Mouse (Mus musculus): ENCODE results near the gene Nol10. TPM values are rescaled to one million over a fixed set of nuclear protein-coding genes. Genes with fewer than 3 reads are reported as not detected.
"Not testable (repeated sequence)": the region's sequence is repeated elsewhere in the genome, so short reads cannot be mapped to it uniquely, and the experiment has no call there.

Nol10 gene
- total RNA-seq, 2 experiments from 2014 or later = 20.3 to 21.4 TPM

GRCm38 (mm10) chr12:17445251-17445650 is 97.0 kb downstream of the Nol10 start:
- intact Hi-C loops (cut with DNase I) = no loop called here
- no peak for DNase-seq (ENCODE audit: low spot score in 2 of 2)

- intact Hi-C loops (cut with DNase I) = no loop called here
These were observed 100.5 kb downstream of the Nol10 start for GRCm38 (mm10) chr12:17448781-17449180.

DNA sequence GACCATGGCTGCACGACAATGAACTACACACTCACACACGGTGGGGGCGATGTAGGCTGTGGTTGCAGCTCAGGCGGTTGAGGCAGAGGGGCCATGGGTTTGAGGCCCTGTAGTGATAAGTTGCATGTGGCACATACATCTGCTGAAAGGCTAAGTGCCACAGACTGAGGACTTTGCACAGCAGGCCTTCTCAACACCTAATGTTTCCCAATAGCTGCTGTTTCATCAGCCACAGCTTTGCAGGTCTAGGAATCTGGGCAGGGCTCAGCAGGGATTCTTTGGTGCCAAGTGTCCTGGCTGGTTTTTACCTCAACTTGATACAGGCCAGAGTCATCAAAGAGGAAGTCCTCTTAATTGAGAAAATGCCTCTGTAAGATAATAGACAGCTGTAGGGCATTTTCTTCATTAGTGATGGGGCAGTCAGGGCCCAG is 101.4 kb downstream of the Nol10 start:
- DNase-seq (ENCODE audit: low spot score in 2 of 2) = no peak
- intact Hi-C loops (cut with DNase I) = no loop called here

More at GRCm38 (mm10) chr12:17448781-17449180, 100.5 kb downstream of the Nol10 start:
- DNase-seq (ENCODE audit: low spot score in 2 of 2) = no peak

DNA sequence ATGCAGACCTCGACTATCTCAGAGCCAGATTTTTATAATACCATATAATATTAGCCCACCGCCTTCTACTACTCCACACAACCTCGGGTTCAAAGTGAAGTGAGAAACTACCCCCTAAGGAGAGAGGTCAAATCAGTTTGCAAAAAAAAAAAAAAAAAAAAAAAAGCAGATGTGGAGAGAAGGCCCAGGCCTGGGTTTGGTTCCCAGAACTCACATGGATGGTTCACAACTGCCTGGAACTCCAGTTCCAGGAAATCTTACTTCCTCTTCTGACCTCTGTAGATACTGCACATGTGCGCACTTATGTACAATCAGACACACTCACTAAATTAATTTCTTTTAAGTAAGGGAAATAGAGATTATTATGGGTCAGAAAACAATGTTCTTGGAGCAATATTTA is 102.2 kb downstream of the Nol10 start:
- DNase-seq (ENCODE audit: low spot score in 2 of 2) = no peak
- intact Hi-C loops (cut with DNase I) = no loop called here

GRCm38 (mm10) chr12:17450908-17451307 is 102.7 kb downstream of the Nol10 start:
- intact Hi-C loops (cut with DNase I) = no loop called here

GRCm38 (mm10) chr12:17452273-17452672 is 104.0 kb downstream of the Nol10 start:
- DNase-seq (ENCODE audit: low spot score in 2 of 2) = no peak
- intact Hi-C loops (cut with DNase I) = no loop called here

More at GRCm38 (mm10) chr12:17450908-17451307, 102.7 kb downstream of the Nol10 start:
- DNase-seq (ENCODE audit: low spot score in 2 of 2) = no peak

DNA sequence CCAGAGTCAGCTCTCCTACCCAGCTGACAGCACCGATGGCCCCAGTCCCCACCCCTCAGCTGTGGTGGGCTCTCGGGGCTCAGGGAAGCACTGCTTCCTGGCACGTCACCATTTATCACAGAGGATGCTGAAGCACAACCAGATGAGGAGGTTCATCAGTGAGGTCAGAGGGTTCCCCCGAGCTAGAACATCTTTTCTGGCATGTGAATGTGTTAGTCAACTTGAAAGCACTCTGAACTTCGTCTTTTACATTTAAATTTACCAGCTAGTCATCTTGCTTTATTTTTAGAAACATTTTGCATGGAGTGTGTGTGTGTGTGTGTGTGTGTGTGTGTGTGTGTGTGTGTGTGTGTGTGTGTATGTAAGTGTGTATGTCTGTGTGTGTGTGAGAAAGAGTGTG is 105.7 kb downstream of the Nol10 start:
- DNase-seq (ENCODE audit: low spot score in 2 of 2) = no peak
- intact Hi-C loops (cut with DNase I) = no loop called here

DNA sequence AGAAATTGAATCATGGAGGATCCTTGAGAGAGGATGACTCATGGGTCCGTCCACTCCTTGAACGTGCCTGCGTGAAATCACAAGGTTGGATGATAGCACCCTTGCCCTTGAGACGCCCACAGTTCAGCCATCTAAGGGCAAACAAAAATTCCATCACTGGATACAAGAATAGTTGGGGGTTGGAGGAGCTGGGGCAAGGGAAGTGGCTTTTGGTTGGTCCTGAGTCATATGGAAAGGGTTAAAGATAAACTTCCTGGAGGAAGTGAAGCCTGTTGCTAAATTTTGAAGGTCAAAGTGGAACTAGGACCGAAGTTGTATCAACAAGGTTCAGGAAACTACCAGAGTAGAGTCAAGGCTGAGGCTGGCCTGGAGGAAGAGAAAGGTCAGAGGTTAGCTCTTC is 106.8 kb downstream of the Nol10 start:
- intact Hi-C loops (cut with DNase I) = no loop called here
- DNase-seq (ENCODE audit: low spot score in 2 of 2) = no peak

DNA sequence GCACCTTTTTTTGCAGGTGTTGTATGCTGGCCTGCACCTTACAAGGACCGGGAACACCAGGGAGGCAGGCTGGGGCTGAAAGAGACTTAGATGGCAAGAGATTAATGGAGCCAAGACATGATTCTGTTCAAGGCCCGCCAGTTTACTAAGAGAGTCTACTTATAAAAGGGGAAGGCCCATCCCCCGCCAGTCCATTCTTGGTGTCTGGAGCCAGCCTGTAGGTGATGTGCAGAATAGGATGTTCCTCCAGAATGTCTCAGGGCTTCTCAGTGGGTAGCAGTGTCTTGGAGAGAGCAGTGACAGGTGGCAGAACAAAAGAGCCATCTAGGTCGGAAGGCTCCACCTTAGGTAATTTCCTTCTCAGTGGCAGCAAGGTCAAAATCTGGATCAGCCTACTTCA is 111.0 kb downstream of the Nol10 start:
- intact Hi-C loops (cut with DNase I); DNase-seq (ENCODE audit: low spot score in 2 of 2): not testable (repeated sequence)

- no peak for DNase-seq (ENCODE audit: low spot score in 2 of 2)
- intact Hi-C loops (cut with DNase I) = no loop called here
These were observed 115.4 kb downstream of the Nol10 start for GRCm38 (mm10) chr12:17463706-17464105.

DNA sequence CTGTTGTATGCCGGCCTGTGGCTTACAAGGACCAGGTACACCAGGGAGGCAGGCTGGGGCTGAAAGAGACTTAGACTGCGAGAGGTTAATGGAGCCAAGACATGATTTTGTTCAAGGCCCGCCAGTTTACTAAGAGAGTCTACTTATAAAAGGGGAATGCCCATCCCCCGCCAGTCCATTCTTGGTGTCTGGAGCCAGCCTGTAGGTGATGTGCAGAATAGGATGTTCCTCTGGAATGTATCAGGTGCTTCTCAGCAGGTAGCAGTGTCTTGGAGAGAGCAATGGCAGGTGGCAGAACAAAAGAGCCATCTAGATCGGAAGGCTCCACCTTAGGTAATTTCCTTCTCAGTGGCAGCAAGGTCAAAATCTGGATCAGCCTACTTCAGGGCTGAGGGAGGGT is 116.3 kb downstream of the Nol10 start:
- intact Hi-C loops (cut with DNase I); DNase-seq (ENCODE audit: low spot score in 2 of 2): not testable (repeated sequence)

GRCm38 (mm10) chr12:17466791-17467190 is 118.5 kb downstream of the Nol10 start:
- no peak for DNase-seq (ENCODE audit: low spot score in 2 of 2)
- intact Hi-C loops (cut with DNase I) = no loop called here

DNA sequence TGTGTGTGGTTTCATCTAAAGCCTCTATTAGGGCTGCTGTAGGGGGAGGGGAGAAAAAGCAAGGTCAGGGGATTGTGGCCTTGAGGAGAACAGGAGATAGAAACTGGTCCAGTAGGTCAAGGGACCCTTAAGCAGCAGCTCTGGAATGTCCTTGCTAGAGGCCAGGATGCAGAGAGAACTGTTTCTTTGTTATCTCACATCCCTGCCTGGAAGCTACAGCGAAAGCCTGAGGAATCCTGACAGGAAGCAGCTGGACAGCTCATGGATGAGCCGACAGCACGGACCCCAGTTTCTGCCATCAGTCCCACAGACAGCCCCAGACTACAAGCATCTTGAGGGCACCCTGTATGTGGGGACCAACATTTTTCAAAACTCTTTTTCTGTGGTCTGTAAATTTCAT is 120.1 kb downstream of the Nol10 start:
- intact Hi-C loops (cut with DNase I) = no loop called here
- no peak for DNase-seq (ENCODE audit: low spot score in 2 of 2)

GRCm38 (mm10) chr12:17469869-17470268 is 121.6 kb downstream of the Nol10 start:
- intact Hi-C loops (cut with DNase I) = no loop called here
- no peak for DNase-seq (ENCODE audit: low spot score in 2 of 2)

DNA sequence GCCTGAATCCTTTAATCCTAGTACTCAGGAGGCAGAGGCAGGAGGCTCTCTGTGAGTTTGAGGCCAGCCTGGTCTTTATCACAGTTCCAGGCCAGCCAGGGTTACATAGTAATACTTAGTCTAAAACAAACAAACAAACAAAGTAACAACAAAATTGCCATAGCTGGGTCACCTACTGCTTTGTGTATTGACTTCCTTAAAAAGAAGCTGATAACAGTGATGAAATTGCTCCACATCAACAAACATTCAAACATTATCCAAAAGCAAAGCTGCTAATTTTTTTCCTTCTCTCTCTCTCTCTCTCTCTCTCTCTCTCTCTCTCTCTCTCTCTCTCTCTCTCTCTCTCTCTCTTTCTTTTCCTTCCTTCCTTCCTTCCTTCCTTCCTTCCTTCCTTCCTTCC is 122.3 kb downstream of the Nol10 start:
- intact Hi-C loops (cut with DNase I); DNase-seq (ENCODE audit: low spot score in 2 of 2): not testable (repeated sequence)

DNA sequence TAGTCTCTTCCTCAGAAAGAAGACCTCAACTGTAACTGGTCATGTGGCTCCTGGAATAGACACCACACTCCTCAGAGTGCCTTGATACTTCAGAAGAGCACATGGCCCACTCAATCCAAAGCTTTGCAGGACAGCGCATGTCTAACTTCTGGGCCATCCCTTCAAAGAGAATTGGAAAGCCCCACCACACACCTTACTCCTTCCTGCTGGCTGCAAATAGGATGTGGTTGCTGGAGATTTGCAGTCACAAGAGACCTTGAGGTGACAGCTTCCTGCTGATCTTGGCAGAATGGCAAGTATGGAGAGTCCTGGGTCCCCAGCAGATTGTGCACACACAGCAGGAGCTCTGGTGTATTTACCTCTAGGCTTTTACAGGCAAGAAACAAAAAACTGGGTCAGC is 123.1 kb downstream of the Nol10 start:
- no peak for DNase-seq (ENCODE audit: low spot score in 2 of 2)
- intact Hi-C loops (cut with DNase I) = no loop called here

DNA sequence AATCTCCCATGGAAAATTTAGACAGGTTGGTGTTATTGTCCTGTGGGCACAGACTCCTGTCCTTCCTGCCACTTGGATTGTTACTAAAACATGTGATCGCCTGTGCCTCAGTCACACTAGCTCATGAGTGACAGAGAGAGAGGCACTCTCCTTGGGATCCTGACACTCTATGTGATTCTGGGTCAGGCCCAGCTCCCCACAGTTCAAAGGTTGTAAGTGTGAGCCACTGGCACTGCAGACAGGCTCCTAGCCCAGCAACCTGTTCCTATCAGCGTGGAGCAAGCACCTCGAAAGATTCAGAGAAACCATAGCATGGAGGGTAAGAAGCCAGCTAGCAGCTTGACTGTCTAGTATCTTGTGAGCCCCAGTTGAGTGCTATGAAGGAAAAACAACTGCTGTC is 124.9 kb downstream of the Nol10 start:
- DNase-seq (ENCODE audit: low spot score in 2 of 2) = no peak
- intact Hi-C loops (cut with DNase I) = no loop called here

- no peak for DNase-seq (ENCODE audit: low spot score in 2 of 2)
- intact Hi-C loops (cut with DNase I) = no loop called here
These were observed 125.6 kb downstream of the Nol10 start for GRCm38 (mm10) chr12:17473862-17474261.

- intact Hi-C loops (cut with DNase I) = no loop called here
- no peak for DNase-seq (ENCODE audit: low spot score in 2 of 2)
These were observed 126.4 kb downstream of the Nol10 start for GRCm38 (mm10) chr12:17474681-17475080.

DNA sequence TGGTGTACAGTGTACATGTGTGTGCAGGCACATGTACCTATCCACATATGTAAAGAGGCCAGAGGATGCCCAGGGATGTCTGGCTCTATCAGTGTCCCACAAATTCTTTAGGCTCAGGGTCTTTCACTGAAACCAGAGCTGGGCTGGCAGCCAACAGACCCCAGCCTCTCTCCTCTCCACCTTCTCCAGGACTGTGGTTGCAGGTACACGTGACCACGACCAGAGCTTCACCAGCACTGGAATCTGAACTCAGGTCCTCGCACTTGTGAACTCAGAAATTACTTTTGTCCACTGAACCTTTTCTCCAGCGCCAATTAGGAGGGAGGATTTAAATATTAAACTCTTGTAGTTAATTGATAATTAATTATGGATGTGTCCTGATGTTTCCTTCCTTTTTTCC is 126.9 kb downstream of the Nol10 start:
- intact Hi-C loops (cut with DNase I) = no loop called here
- DNase-seq (ENCODE audit: low spot score in 2 of 2) = no peak

DNA sequence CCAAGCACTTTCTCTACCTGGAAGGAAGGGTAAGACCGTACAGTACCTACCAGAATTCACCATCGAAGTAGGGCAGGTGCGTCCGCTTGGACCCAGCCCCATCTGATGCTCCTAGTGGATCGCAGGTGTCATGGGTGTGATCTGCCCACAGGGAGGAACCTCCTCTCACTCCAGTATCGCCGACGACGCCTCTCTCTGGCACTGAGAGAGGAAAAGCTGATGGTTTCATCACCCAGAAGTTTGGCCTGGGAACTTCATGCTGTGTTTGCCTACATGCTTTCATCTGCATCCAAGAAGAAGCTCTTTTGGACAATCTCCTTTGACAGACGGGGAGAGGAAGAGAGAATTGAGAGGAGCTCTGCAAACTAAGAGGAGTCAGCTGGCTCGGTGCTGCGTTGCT is 129.9 kb downstream of the Nol10 start:
- DNase-seq (ENCODE audit: low spot score in 2 of 2) = no peak
- intact Hi-C loops (cut with DNase I) = no loop called here

DNA sequence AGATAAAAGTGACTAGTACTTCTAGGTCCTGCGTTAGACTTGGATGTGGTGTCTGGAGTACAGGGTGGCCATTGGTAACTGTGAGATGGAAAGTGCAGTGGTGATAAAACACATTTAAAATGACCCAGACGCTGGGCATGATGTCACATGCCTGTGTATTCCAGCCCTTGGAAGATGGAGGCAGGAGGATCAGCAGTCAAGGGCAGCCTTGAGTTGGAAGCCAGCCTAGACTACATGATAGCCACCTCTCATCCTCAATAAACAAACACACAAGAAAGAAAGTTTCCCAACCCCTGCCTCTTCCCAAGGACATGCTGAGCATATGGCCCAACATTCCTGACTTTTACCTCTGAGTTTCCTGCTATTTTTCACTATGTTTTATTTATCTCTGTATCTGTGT is 130.6 kb downstream of the Nol10 start:
- no peak for DNase-seq (ENCODE audit: low spot score in 2 of 2)
- intact Hi-C loops (cut with DNase I) = no loop called here

Measured in left cerebral cortex, postnatal 25 days (tissue).